Mouse (Mus musculus): ENCODE results near the gene Arntl2. TPM values are rescaled to one million over a fixed set of nuclear protein-coding genes. Genes with fewer than 3 reads are reported as not detected.
"Not testable (repeated sequence)": the region's sequence is repeated elsewhere in the genome, so short reads cannot be mapped to it uniquely, and the experiment has no call there.

Gene Arntl2
- polyA plus RNA-seq, 1 experiment from 2014 or later: 6.2 TPM

- Histone ChIP-seq H3K9ac (no peak overlapping the region), H3K36me3 (ENCODE audit: insufficient read depth) (peaks cover 17% of the 10 kb centered on the region; the same call in 1 of the 2 replicates), H3K4me3 (ENCODE audit: low read depth, low read length) (no peak overlapping the region), H3K9me3 (ENCODE audit: low read depth, low read length) (no peaks in the 10 kb centered on the region), H3K27me3 (ENCODE audit: insufficient read depth, low read length) (no peaks in the 10 kb centered on the region), H3K27ac (ENCODE audit: low read depth) (no peak overlapping the region), H3K4me1 (ENCODE audit: insufficient read depth) (no peaks in the 10 kb centered on the region), H3K4me2 (no peak overlapping the region)
- ATAC-seq (ENCODE audit: insufficient read depth) (no peak), DNase-seq (no peak)
- 42% methylated on average over 2 of the region's 2 CpGs for WGBS
- TF ChIP-seq CTCF (IDR thresholded peaks at IDR 0.05; ENCODE audit: low read depth): no peak
These were observed 31.3 kb upstream of the Arntl2 start for GRCm38 (mm10) chr6:146764593-146764992.

GRCm38 (mm10) chr6:146765270-146765669 is 30.6 kb upstream of the Arntl2 start:
- Histone ChIP-seq H3K9ac (no peak overlapping the region), H3K4me2 (no peak overlapping the region), H3K36me3 (ENCODE audit: insufficient read depth) (peaks cover 17% of the 10 kb centered on the region; the same call in 1 of the 2 replicates), H3K4me1 (ENCODE audit: insufficient read depth) (no peaks in the 10 kb centered on the region), H3K27me3 (ENCODE audit: insufficient read depth, low read length) (no peaks in the 10 kb centered on the region), H3K9me3 (ENCODE audit: low read depth, low read length) (no peaks in the 10 kb centered on the region), H3K27ac (ENCODE audit: low read depth) (no peak overlapping the region), H3K4me3 (ENCODE audit: low read depth, low read length) (no peak overlapping the region)
- WGBS: 54% methylated on average over 4 of the region's 4 CpGs
- TF ChIP-seq CTCF (IDR thresholded peaks at IDR 0.05; ENCODE audit: low read depth): no peak
- ATAC-seq (ENCODE audit: insufficient read depth) (no peak), DNase-seq (no peak)

- no peak for DNase-seq
- Histone ChIP-seq H3K4me1 (ENCODE audit: insufficient read depth) (no peaks in the 10 kb centered on the region), H3K27me3 (ENCODE audit: insufficient read depth, low read length) (no peaks in the 10 kb centered on the region), H3K9ac (no peak overlapping the region), H3K4me2 (no peak overlapping the region), H3K4me3 (ENCODE audit: low read depth, low read length) (no peak overlapping the region), H3K27ac (ENCODE audit: low read depth) (no peak overlapping the region), H3K36me3 (ENCODE audit: insufficient read depth) (peaks cover 30% of the 10 kb centered on the region; the same call in 1 of the 2 replicates), H3K9me3 (ENCODE audit: low read depth, low read length) (no peaks in the 10 kb centered on the region)
- no peak for ATAC-seq (ENCODE audit: insufficient read depth)
- WGBS: 86% methylated on average over 10 of the region's 10 CpGs
- TF ChIP-seq CTCF (IDR thresholded peaks at IDR 0.05; ENCODE audit: low read depth): no peak
These were observed 26.9 kb upstream of the Arntl2 start for GRCm38 (mm10) chr6:146768813-146769404.

DNA sequence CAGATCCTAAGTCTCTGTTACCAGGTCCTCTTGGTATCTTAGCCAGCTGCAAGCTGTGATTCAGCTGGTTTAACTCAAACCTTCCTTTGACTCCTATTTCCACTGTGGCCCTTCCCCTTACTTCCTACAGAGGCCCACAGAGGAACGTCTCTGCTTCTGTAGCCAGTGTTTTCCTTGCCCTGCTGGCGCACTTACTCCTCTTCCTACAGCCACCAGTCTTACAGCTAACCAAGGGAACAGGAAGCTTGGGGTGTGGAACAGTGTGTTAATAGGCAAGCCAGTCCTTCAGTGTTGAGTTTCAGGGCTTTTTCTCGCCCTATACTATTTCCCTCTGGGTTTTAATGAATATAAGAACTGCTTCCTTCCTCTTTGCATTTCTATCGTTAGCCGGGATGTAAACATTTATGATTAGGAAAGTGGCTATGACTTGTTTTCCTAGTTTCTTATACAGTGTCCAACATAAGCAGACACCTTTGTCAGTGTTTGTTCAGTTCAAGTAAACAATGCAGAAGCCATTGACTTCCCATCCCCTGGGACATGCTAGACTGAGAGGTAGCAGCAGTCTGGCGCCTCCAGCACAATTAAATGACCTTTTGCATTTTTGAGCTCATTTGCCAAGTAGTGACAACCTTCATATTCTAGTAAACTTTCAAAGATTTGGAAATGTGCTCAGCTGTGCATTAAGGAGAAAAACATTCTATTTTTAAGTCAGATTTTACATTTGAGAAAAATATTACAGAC is 25.7 kb upstream of the Arntl2 start:
- ATAC-seq (ENCODE audit: insufficient read depth) (no peak; the same call in 1 of the 2 replicates), DNase-seq (peak; percentile 26)
- Histone ChIP-seq H3K9ac (no peak overlapping the region), H3K9me3 (ENCODE audit: low read depth, low read length) (no peaks in the 10 kb centered on the region), H3K4me1 (ENCODE audit: insufficient read depth) (no peaks in the 10 kb centered on the region), H3K27ac (ENCODE audit: low read depth) (peak overlapping the region; percentile 10; the same call in 1 of the 2 replicates), H3K4me3 (ENCODE audit: low read depth, low read length) (no peak overlapping the region), H3K4me2 (no peak overlapping the region), H3K27me3 (ENCODE audit: insufficient read depth, low read length) (no peaks in the 10 kb centered on the region), H3K36me3 (ENCODE audit: insufficient read depth) (peaks cover 35% of the 10 kb centered on the region; the same call in 1 of the 2 replicates)
- 54% methylated on average over 6 of the region's 6 CpGs for WGBS
- TF ChIP-seq CTCF (IDR thresholded peaks at IDR 0.05; ENCODE audit: low read depth): no peak

GRCm38 (mm10) chr6:146770808-146771207 is 25.0 kb upstream of the Arntl2 start:
- Histone ChIP-seq H3K36me3 (ENCODE audit: insufficient read depth) (peaks cover 36% of the 10 kb centered on the region; the same call in 1 of the 2 replicates), H3K27me3 (ENCODE audit: insufficient read depth, low read length) (no peaks in the 10 kb centered on the region), H3K4me2 (no peak overlapping the region), H3K9ac (no peak overlapping the region), H3K4me3 (ENCODE audit: low read depth, low read length) (no peak overlapping the region), H3K27ac (ENCODE audit: low read depth) (no peak overlapping the region), H3K9me3 (ENCODE audit: low read depth, low read length) (no peaks in the 10 kb centered on the region), H3K4me1 (ENCODE audit: insufficient read depth) (no peaks in the 10 kb centered on the region)
- DNase-seq (no peak), ATAC-seq (ENCODE audit: insufficient read depth) (no peak)
- 86% methylated on average over 5 of the region's 5 CpGs for WGBS
- TF ChIP-seq CTCF (IDR thresholded peaks at IDR 0.05; ENCODE audit: low read depth): no peak

- not testable (repeated sequence) for ATAC-seq (ENCODE audit: insufficient read depth); H3K9me3 ChIP-seq (ENCODE audit: low read depth, low read length); H3K9ac ChIP-seq; H3K4me2 ChIP-seq; H3K27me3 ChIP-seq (ENCODE audit: insufficient read depth, low read length); H3K4me3 ChIP-seq (ENCODE audit: low read depth, low read length); DNase-seq; H3K27ac ChIP-seq (ENCODE audit: low read depth); H3K4me1 ChIP-seq (ENCODE audit: insufficient read depth)
- peaks cover 18% of the 10 kb centered on the region; the same call in 1 of the 2 replicates for H3K36me3 ChIP-seq (ENCODE audit: insufficient read depth)
- 64% methylated on average over 8 of the region's 8 CpGs for WGBS
These were observed 20.0 kb upstream of the Arntl2 start for GRCm38 (mm10) chr6:146775864-146776263.

DNA sequence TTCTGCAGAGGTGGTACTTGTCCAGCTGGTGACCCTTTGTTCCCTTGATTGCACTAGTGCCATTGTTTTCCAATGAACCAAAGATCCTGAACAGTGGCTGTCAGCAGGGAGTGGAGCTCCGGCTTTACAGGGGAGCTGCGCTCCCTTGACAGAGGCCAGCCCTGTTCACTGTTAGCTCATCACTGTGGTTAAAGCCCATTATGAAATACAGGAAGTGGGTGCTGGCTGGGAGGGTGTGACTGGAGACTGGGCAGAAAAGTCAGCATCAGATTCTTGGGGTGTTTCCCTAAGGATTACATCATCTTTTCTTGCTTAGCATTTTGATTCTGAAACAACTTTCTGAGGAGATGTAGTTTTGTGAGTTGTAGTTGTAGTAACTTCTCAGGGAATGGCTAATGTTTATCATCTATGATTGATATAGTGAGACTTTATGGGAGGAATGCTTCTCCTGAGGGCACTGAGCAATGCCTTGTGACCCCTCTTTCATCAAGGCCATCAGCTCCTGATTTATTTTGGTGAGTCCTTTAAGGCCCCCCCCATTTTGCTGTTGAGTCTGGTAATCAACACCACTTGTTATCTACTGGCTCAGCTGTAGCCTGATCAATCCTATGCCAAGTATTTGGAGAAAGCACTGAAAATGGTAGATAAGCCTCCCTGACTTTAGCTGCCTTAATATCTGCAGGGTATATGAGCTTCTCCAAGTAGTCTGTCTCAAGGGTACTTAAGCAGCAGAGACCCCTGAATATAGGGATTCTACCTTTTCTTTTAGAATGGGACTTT is 19.1 kb upstream of the Arntl2 start:
- Histone ChIP-seq H3K4me3 (ENCODE audit: low read depth, low read length) (no peak overlapping the region), H3K9ac (no peak overlapping the region), H3K4me1 (ENCODE audit: insufficient read depth) (no peaks in the 10 kb centered on the region), H3K36me3 (ENCODE audit: insufficient read depth) (peaks cover 11% of the 10 kb centered on the region; the same call in 1 of the 2 replicates), H3K9me3 (ENCODE audit: low read depth, low read length) (no peaks in the 10 kb centered on the region), H3K4me2 (no peak overlapping the region), H3K27me3 (ENCODE audit: insufficient read depth, low read length) (no peaks in the 10 kb centered on the region), H3K27ac (ENCODE audit: low read depth) (no peak overlapping the region)
- peak; percentile 89 for ATAC-seq (ENCODE audit: insufficient read depth)
- TF ChIP-seq CTCF (IDR thresholded peaks at IDR 0.05; ENCODE audit: low read depth): no peak
- WGBS: 30% methylated on average over 2 of the region's 2 CpGs
- peak; percentile 55 for DNase-seq

Data from lung, embryonic 14.5 days (tissue).